Mouse (Mus musculus) heart, adult 2 months (tissue): ENCODE measurements around the gene Mcm8.

Experiments
- EP300 ChIP-seq: fragments of 200-500 bp; IDR thresholded peaks from 2 replicates; pipeline ENCODE4 v1.6.1; 2011; ENCODE audit warnings: low read depth, low read length, control low read depth; ENCODE audit not compliant: insufficient read depth
- POLR2A ChIP-seq: fragments of 200-500 bp; IDR thresholded peaks from 2 replicates; pipeline ENCODE4 v1.6.1; 2011; ENCODE audit warnings: mild to moderate bottlenecking, low read depth, low read length, control low read depth; ENCODE audit not compliant: insufficient read depth

- TF ChIP-seq POLR2A (no peak), EP300 (no peak)
Measured at GRCm38 (mm10) chr2:132849141-132849540, 33.2 kb downstream of the Mcm8 start.
